Mouse (Mus musculus): ENCODE measurements at regions not wholly inside any gene's neighbourhood (a gene's known extent, or its start where the extent isn't known, plus 50 kb on each side); places are given as distances from the start of the nearest gene placed in this dataset.

DNA sequence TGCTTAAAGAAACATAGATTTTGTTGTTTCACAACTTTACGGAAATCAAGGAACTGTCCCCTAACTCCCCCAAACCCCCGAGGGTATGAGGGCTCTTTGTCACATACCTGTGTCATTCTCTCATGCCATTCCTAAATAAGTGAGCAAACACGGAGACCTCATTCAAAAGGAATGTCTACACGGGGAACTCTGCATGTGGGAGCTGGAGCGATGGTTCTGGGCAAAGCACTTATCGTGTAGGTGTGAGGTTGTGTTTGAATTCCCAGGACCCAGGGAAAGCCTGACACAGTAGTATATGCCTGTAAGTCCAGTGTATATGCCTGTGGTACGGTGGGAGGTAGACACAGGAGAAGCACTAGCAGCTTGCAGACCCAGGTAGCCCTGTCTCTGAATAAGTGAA is 107.6 kb upstream of the Igfbp7 start:
- TF ChIP-seq POLR2A (IDR thresholded peaks at IDR 0.05; ENCODE audit: borderline replicate concordance, extremely low read depth, low read depth, low read length), result no peak
- TF ChIP-seq CTCF (IDR thresholded peaks at IDR 0.05; ENCODE audit: insufficient read depth, low read length), result no peak
- Histone ChIP-seq H3K4me3 (replicated peaks; ENCODE audit: extremely low read depth, low read depth, low read length) (no peak overlapping the region), H3K4me1 (ENCODE audit: control insufficient read depth, insufficient read depth, low read length) (no peaks in the 10 kb centered on the region)
- 62% methylated on average over 7 of the region's 7 CpGs for WGBS
- no peak for DNase-seq

DNA sequence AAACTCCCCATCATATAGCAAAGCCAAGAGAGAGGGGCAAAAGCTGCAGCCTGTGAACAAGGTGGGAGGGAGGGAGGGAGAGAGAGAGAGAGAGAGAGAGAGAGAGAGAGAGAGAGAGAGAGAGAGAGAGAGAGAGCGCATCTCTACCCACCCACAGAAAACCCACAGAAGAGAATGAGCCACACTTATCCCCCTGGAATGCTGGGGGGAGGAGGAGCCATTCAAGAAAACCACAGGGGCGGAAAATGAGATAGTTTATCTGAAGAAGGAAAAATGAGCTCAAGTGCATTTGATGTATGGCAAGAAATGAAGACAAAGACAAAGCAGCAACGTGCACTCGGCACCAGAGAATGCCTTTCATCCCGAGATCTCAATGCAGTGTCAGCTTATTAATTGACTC is 94.8 kb upstream of the Igfbp7 start:
- no peak overlapping the region for H3K4me3 ChIP-seq (replicated peaks; ENCODE audit: extremely low read depth, low read depth, low read length)
- DNase-seq, result no peak
- TF ChIP-seq POLR2A (IDR thresholded peaks at IDR 0.05; ENCODE audit: borderline replicate concordance, extremely low read depth, low read depth, low read length), result no peak
- no peak for TF ChIP-seq CTCF (IDR thresholded peaks at IDR 0.05; ENCODE audit: insufficient read depth, low read length)
- 41% methylated on average over 5 of the region's 5 CpGs for WGBS
- no peaks in the 10 kb centered on the region for H3K4me1 ChIP-seq (ENCODE audit: control insufficient read depth, insufficient read depth, low read length)

DNA sequence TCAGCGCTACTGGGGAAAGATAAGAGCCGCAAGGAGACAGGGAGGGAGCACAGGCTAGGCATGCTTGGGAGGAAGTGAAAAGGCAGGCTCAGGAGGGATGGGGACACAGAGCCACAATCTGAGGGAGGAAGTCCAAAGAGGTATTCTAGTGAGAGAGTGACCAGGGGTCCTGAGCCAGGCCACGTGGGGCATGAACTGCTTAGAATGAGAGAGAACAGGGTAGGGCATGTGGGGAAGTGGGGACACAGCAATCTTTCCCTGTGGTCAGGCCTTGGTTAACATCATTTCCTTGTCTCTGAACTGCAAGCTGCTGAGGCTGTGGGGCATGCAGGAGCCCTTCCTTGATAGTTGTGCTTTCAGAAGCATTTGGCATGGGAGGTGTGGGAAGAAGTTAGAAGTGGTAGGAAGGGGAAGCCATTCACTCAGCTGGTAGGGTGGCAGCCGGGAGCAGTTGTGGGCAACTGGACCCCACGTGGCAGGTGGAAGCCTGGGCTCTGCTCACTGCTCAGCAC is 92.2 kb upstream of the Igfbp7 start:
- 56% methylated on average over 5 of the region's 5 CpGs for WGBS
- DNase-seq, result no peak

DNA sequence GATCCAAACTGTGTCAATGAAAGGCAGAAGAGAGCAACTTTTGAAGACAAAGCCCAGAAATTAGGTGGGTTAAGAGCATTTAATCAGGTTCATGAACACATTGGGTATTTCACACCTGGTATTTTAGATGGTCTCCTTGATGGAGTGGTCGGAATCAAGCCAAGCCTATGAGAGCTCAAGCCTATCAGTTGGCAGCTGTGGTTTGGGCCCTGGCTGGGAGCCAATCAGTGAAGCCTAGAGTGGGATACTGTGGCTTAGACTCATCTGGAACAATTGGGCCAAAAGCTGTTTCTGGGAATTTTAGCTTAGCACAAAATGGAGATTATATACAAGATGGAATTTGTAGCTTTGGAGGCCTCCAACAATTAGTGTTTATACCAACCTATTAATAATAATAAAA is 86.8 kb upstream of the Igfbp7 start:
- Histone ChIP-seq H3K4me1 (ENCODE audit: control insufficient read depth, insufficient read depth, low read length) (no peaks in the 10 kb centered on the region), H3K4me3 (replicated peaks; ENCODE audit: extremely low read depth, low read depth, low read length) (no peak overlapping the region)
- DNase-seq, result no peak
- WGBS, result 66% methylated on average over 1 of the region's 1 CpGs
- TF ChIP-seq CTCF (IDR thresholded peaks at IDR 0.05; ENCODE audit: insufficient read depth, low read length) (no peak), POLR2A (IDR thresholded peaks at IDR 0.05; ENCODE audit: borderline replicate concordance, extremely low read depth, low read depth, low read length) (no peak)

More for the DNA sequence above, 92.2 kb upstream of the Igfbp7 start:
- TF ChIP-seq CTCF (IDR thresholded peaks at IDR 0.05; ENCODE audit: insufficient read depth, low read length), result no peak
- TF ChIP-seq POLR2A (IDR thresholded peaks at IDR 0.05; ENCODE audit: borderline replicate concordance, extremely low read depth, low read depth, low read length), result no peak
- Histone ChIP-seq H3K4me1 (ENCODE audit: control insufficient read depth, insufficient read depth, low read length) (no peaks in the 10 kb centered on the region), H3K4me3 (replicated peaks; ENCODE audit: extremely low read depth, low read depth, low read length) (no peak overlapping the region)

DNA sequence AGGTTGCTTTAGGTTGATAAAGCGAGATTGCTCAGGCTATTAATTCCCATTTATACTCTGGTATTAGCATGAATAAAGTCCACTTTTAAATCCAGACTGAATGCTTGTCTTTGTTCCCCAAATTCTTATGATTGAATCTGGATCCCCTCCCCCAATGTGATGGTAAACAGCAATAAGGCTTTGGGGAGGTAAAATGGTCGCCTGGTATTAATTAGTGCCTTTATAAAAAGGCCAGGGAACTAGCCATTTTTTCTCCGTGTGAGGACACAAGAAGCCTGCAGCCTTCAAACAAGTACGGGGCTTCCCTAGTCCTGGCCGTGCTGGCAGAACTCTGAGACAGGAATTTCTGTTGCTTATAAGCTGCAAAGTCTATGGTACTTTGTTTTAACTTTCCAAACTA is 81.1 kb upstream of the Igfbp7 start:
- Histone ChIP-seq H3K4me3 (replicated peaks; ENCODE audit: extremely low read depth, low read depth, low read length) (no peak overlapping the region), H3K4me1 (ENCODE audit: control insufficient read depth, insufficient read depth, low read length) (no peaks in the 10 kb centered on the region)
- WGBS, result 80% methylated on average over 5 of the region's 5 CpGs
- TF ChIP-seq CTCF (IDR thresholded peaks at IDR 0.05; ENCODE audit: insufficient read depth, low read length) (no peak), POLR2A (IDR thresholded peaks at IDR 0.05; ENCODE audit: borderline replicate concordance, extremely low read depth, low read depth, low read length) (no peak)
- no peak for DNase-seq

DNA sequence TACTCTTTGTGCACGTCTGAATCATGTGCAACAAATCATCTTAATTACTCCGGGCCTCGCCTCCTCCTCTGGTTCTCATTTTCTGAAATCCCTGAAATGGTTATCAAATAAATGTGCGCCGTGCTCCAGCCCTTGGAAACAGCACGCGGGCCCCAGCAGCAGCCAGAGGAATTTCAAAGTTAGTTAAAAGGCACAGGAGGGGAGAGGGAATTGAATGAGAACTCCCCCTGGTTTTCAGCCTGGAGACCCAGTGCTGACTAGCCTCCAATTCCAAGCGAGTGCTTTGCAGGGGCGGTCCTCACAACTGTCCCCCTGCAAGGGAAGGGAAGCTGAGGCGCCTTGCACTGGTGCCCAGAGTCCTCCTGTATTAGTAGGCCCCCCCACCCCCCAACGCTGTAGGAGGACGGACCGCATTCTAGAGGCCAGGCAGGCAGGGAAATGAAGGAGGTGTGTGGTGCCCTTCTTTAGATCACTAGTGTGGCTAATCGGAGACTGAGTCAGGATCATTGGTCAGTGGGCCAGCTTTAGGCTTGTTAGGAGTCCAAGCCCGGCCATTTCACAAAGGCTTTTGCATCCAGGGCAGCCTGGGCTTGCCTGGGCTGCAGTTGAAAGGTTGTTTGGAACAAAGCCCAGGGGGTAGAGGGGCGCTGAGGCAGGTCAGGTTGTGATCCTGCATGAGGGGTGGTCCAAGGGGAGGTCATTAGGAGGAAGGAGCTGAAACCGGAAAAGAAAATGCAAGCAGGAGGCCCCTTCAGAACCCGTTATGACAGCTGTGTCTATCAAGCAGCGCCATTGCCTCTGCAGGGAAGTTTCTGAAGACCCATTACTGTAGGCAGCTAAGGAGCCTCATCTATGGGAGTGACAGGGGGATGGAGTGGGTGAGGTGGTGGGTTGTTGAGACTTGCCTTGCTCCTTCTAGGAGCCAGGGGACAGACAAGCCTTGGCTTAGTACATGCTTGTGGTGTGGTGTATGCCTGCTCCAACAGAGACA is 80.3 kb upstream of the Igfbp7 start:
- TF ChIP-seq CTCF (IDR thresholded peaks at IDR 0.05; ENCODE audit: insufficient read depth, low read length) (no peak), POLR2A (IDR thresholded peaks at IDR 0.05; ENCODE audit: borderline replicate concordance, extremely low read depth, low read depth, low read length) (no peak)
- H3K4me3 ChIP-seq (replicated peaks; ENCODE audit: extremely low read depth, low read depth, low read length), result no peak overlapping the region
- DNase-seq, result no peak
- H3K4me1 ChIP-seq (ENCODE audit: control insufficient read depth, insufficient read depth, low read length), result no peaks in the 10 kb centered on the region
- WGBS, result 30% methylated on average over 19 of the region's 19 CpGs

DNA sequence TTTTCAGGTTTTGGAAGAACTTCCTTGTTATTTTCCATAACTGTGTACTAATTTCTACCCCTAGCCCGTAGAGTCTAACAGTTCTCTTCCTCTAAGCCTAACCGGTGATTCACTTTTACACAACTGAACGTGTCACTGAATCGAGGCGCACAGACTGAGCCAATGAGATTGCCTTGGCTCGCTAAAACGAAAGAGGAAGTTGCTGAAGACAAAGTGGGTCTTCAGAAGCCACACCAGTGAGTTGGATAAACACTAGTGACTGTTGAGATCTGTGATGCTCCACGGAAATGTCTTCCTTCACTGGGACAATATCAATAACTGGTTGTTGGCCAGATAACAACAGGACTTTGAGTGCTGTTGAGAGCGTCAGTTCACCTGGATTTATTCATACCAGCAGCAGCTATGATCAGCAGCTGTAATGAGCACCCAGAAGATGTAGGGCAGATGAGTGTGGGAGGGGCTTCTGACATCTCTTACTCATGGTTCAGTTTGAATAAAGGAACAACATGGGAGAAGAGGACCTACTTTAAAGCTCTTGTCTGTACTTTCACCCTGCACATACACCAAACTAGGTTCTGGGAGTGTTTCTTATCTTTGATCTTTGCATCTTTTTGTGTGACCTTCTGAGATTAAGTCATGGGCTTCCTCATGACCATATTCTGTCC is 75.3 kb upstream of the Igfbp7 start:
- TF ChIP-seq POLR2A (IDR thresholded peaks at IDR 0.05; ENCODE audit: borderline replicate concordance, extremely low read depth, low read depth, low read length) (no peak), CTCF (IDR thresholded peaks at IDR 0.05; ENCODE audit: insufficient read depth, low read length) (no peak)
- 75% methylated on average over 9 of the region's 9 CpGs for WGBS
- Histone ChIP-seq H3K4me1 (ENCODE audit: control insufficient read depth, insufficient read depth, low read length) (no peaks in the 10 kb centered on the region), H3K4me3 (replicated peaks; ENCODE audit: extremely low read depth, low read depth, low read length) (no peak overlapping the region)
- no peak for DNase-seq

DNA sequence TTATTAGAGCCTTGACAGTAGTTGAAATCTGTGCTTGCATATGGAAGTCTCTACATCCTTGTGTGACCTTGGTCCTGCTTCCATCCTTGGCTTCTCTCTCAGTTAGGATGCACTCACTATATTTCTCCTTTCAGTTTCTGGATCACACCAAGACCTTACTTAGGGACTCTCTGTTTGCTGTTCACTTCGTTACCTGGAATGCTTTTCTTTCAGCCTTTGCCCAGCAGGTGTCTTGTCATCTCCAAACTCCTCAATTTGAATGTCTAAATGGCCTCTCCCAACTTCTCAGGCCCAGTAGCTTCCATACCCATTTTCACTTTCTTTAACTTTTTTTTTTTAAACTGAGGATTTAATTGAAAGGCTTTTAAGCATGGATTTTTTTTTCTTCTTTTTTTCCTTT is 74.0 kb upstream of the Igfbp7 start:
- DNase-seq, result no peak
- whole genome bisulfite sequencing, result 37% methylated on average over 1 of the region's 1 CpGs
- H3K4me3 ChIP-seq (replicated peaks; ENCODE audit: extremely low read depth, low read depth, low read length), result no peak overlapping the region
- H3K4me1 ChIP-seq (ENCODE audit: control insufficient read depth, insufficient read depth, low read length), result no peaks in the 10 kb centered on the region
- no peak for TF ChIP-seq POLR2A (IDR thresholded peaks at IDR 0.05; ENCODE audit: borderline replicate concordance, extremely low read depth, low read depth, low read length)
- TF ChIP-seq CTCF (IDR thresholded peaks at IDR 0.05; ENCODE audit: insufficient read depth, low read length), result no peak

DNA sequence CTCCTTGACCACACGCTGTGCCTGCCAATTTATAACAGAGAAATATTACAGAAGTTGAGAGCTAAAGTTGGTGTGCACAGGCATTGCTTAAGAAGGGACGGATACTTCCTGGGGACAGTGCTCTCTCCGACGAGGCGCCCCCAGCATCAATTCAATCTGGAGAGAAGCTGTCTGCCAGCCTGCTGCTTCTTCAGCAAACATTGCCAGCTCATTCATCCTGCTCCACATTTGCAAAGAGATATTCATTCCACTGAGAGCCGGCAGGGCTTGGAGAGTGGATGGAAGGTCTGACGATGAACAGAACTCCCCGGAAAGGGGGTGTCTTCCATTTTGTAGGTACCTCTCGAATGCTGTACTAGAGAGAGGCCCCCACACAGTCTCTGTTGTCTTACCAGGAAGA is 70.0 kb upstream of the Igfbp7 start:
- TF ChIP-seq CTCF (IDR thresholded peaks at IDR 0.05; ENCODE audit: insufficient read depth, low read length) (no peak), POLR2A (IDR thresholded peaks at IDR 0.05; ENCODE audit: borderline replicate concordance, extremely low read depth, low read depth, low read length) (no peak)
- no peak for DNase-seq
- WGBS, result 59% methylated on average over 9 of the region's 9 CpGs
- Histone ChIP-seq H3K4me1 (ENCODE audit: control insufficient read depth, insufficient read depth, low read length) (no peaks in the 10 kb centered on the region), H3K4me3 (replicated peaks; ENCODE audit: extremely low read depth, low read depth, low read length) (no peak overlapping the region)

All from lung, adult 2 months (tissue).